Mouse (Mus musculus): ENCODE measurements around the gene Hivep3. TPM values are rescaled to one million over a fixed set of nuclear protein-coding genes. Genes with fewer than 3 reads are reported as not detected.

Hivep3 gene
- polyA plus RNA-seq, 1 experiment from 2014 or later, result 4.5 TPM

GRCm38 (mm10) chr4:120091997-120092783, 358.6 kb downstream of the Hivep3 start:
- no peak overlapping the region for H3K4me3 ChIP-seq
- no peak for ATAC-seq (ENCODE audit: low FRiP score)
- H3K4me2 ChIP-seq (replicated peaks), result no peak overlapping the region
- no peak overlapping the region for H3K27ac ChIP-seq
- H3K9ac ChIP-seq, result no peak overlapping the region
- no peaks in the 10 kb centered on the region for H3K36me3 ChIP-seq
- 100% methylated on average over 1 of the region's 1 CpGs for WGBS
- 0 out of 2 replicates have a peak, but pooled peaks cover 3% of the 10 kb centered on the region for H3K4me1 ChIP-seq
- no peaks in the 10 kb centered on the region for H3K9me3 ChIP-seq (replicated peaks)
- H3K27me3 ChIP-seq, result 0 out of 2 replicates have a peak, but pooled peaks cover 7% of the 10 kb centered on the region

GRCm38 (mm10) chr4:120096935-120097334, 363.4 kb downstream of the Hivep3 start:
- ATAC-seq (ENCODE audit: low FRiP score), result no peak
- H3K27ac ChIP-seq, result no peak overlapping the region
- no peak overlapping the region for H3K9ac ChIP-seq
- 90% methylated on average over 19 of the region's 19 CpGs for WGBS
- H3K4me2 ChIP-seq (replicated peaks), result no peak overlapping the region
- H3K36me3 ChIP-seq, result no peaks in the 10 kb centered on the region
- H3K9me3 ChIP-seq (replicated peaks), result peaks cover 15% of the 10 kb centered on the region
- no peak overlapping the region for H3K4me3 ChIP-seq
- no peaks in the 10 kb centered on the region for H3K4me1 ChIP-seq
- 0 out of 2 replicates have a peak, but pooled peaks cover 7% of the 10 kb centered on the region for H3K27me3 ChIP-seq

GRCm38 (mm10) chr4:120101186-120101585, 367.6 kb downstream of the Hivep3 start:
- no peak overlapping the region for H3K4me2 ChIP-seq (replicated peaks)
- H3K4me3 ChIP-seq, result no peak overlapping the region
- H3K27me3 ChIP-seq, result no peaks in the 10 kb centered on the region
- no peaks in the 10 kb centered on the region for H3K36me3 ChIP-seq
- no peak overlapping the region for H3K9ac ChIP-seq
- no peak overlapping the region for H3K27ac ChIP-seq
- peaks cover 15% of the 10 kb centered on the region for H3K9me3 ChIP-seq (replicated peaks)
- H3K4me1 ChIP-seq, result no peaks in the 10 kb centered on the region
- no peak for ATAC-seq (ENCODE audit: low FRiP score)

DNA sequence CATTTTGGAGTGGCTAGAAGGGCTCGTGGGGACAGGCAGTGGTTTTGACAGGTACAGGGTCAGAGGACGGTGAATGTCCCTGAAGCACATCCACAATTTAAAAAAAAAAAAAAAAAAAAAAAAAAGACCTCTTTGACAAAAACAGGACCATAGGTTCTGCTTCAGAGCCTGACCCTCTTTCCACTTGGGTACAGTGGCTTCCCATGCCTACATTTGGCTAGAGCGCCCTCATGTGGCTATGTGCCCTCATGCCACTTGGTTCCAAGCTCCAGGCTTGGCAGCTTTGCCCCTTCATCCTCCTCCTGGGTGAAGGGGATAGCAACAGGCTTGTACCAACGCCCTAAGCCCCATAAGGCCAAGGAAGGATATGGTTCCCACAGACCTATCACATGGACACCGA, 371.0 kb downstream of the Hivep3 start:
- WGBS, result 46% methylated on average over 5 of the region's 5 CpGs
- no peak overlapping the region for H3K4me2 ChIP-seq (replicated peaks)

DNA sequence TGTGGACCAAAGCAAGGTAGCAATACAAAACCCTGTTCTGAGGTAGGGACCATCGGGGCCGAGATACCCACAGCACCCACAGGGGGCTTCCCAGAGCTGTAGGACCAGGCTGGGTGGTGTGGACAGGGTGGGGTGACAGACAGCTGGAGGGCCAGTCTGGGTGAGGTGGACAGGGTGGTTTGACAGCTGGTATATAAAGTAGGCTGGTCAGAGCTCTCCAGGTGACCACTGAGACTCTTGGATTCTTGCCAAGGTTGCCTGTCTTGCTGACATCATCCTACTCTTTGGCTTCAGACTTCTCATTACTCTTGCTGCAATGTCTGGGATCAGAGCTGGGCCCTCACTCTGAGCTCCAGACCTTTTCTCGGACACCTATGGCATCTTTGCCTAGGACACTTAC, 372.8 kb downstream of the Hivep3 start:
- Histone ChIP-seq H3K4me2 (replicated peaks) (no peak overlapping the region), H3K4me3 (no peak overlapping the region), H3K27ac (no peak overlapping the region), H3K36me3 (no peaks in the 10 kb centered on the region), H3K9ac (no peak overlapping the region), H3K9me3 (replicated peaks) (no peaks in the 10 kb centered on the region), H3K4me1 (no peaks in the 10 kb centered on the region), H3K27me3 (no peaks in the 10 kb centered on the region)
- ATAC-seq (ENCODE audit: low FRiP score), result no peak
- 90% methylated on average over 3 of the region's 3 CpGs for whole genome bisulfite sequencing

More for the DNA sequence above, 371.0 kb downstream of the Hivep3 start:
- Histone ChIP-seq H3K36me3 (no peaks in the 10 kb centered on the region), H3K4me3 (no peak overlapping the region), H3K9ac (no peak overlapping the region), H3K4me1 (no peaks in the 10 kb centered on the region), H3K27me3 (no peaks in the 10 kb centered on the region), H3K9me3 (replicated peaks) (peaks cover 5% of the 10 kb centered on the region; the same call in 1 of the 2 replicates), H3K27ac (no peak overlapping the region)
- no peak for ATAC-seq (ENCODE audit: low FRiP score)

DNA sequence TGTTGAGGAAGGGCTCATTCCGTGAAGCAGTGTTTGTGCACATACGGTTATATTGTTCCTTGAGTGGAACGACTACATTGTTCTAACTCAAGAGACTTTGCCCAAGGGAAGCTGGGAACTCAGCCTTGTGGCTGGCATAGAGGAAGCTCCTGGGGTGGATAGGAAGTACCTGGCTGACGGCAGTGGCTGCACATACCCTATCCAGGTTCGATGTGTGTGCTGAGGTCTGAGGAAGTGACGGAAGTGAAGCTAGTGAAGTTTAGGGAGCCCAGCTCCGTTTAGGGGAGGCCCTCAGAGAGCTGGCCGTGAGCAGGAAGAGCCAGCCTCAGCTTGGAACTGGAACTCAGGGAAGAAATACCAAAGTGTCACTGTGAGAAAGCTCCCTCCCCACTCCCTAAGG, 374.2 kb downstream of the Hivep3 start:
- H3K4me2 ChIP-seq (replicated peaks), result no peak overlapping the region
- ATAC-seq (ENCODE audit: low FRiP score), result no peak
- H3K9me3 ChIP-seq (replicated peaks), result no peaks in the 10 kb centered on the region
- H3K4me3 ChIP-seq, result no peak overlapping the region
- H3K4me1 ChIP-seq, result no peaks in the 10 kb centered on the region
- H3K27me3 ChIP-seq, result no peaks in the 10 kb centered on the region
- WGBS, result 83% methylated on average over 8 of the region's 8 CpGs
- no peak overlapping the region for H3K27ac ChIP-seq
- H3K9ac ChIP-seq, result no peak overlapping the region
- no peaks in the 10 kb centered on the region for H3K36me3 ChIP-seq

DNA sequence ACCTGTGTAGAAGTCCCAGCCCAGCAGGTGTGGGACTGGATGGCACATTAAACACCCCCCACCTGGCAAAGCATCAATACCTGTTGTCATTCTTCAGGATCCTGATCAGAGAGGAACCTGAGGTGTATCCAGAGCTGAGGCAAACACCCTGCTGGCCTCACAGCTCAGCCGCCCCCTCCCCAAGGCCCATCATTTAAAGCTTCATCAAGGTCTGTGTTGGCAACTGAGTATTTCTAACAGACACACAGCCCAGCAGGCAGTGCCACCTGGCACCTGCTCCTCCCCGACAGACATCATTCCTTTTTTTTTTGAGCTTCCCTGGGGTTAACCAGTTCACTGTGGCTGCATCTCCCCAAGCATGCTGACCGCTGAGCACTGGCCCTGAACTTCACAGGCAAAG, 381.9 kb downstream of the Hivep3 start:
- Histone ChIP-seq H3K4me2 (replicated peaks) (no peak overlapping the region), H3K27ac (no peak overlapping the region), H3K4me3 (no peak overlapping the region), H3K9ac (no peak overlapping the region), H3K27me3 (no peaks in the 10 kb centered on the region), H3K9me3 (replicated peaks) (no peaks in the 10 kb centered on the region), H3K4me1 (no peaks in the 10 kb centered on the region), H3K36me3 (no peaks in the 10 kb centered on the region)
- 81% methylated on average over 3 of the region's 3 CpGs for WGBS
- no peak for ATAC-seq (ENCODE audit: low FRiP score)

- Histone ChIP-seq H3K36me3 (no peaks in the 10 kb centered on the region), H3K27me3 (no peaks in the 10 kb centered on the region), H3K4me1 (no peaks in the 10 kb centered on the region), H3K9ac (no peak overlapping the region), H3K27ac (no peak overlapping the region), H3K4me3 (no peak overlapping the region), H3K4me2 (replicated peaks) (no peak overlapping the region), H3K9me3 (replicated peaks) (no peaks in the 10 kb centered on the region)
- no peak for ATAC-seq (ENCODE audit: low FRiP score)
- 94% methylated on average over 1 of the region's 1 CpGs for WGBS
These were observed 382.7 kb downstream of the Hivep3 start for GRCm38 (mm10) chr4:120116312-120116711.

GRCm38 (mm10) chr4:120120276-120120675, 386.7 kb downstream of the Hivep3 start:
- Histone ChIP-seq H3K4me2 (replicated peaks) (no peak overlapping the region), H3K4me1 (no peaks in the 10 kb centered on the region), H3K27me3 (no peaks in the 10 kb centered on the region), H3K4me3 (no peak overlapping the region), H3K9me3 (replicated peaks) (no peaks in the 10 kb centered on the region), H3K9ac (no peak overlapping the region), H3K36me3 (no peaks in the 10 kb centered on the region), H3K27ac (no peak overlapping the region)
- 0 out of 2 replicates have a peak, but pooled peaks have one; percentile 35 for ATAC-seq (ENCODE audit: low FRiP score)
- 39% methylated on average over 8 of the region's 8 CpGs for WGBS

GRCm38 (mm10) chr4:120124656-120125055, 391.1 kb downstream of the Hivep3 start:
- WGBS, result 82% methylated on average over 6 of the region's 6 CpGs

GRCm38 (mm10) chr4:120126047-120126446, 392.5 kb downstream of the Hivep3 start:
- ATAC-seq (ENCODE audit: low FRiP score), result no peak
- Histone ChIP-seq H3K4me3 (no peak overlapping the region), H3K36me3 (no peaks in the 10 kb centered on the region), H3K27me3 (no peaks in the 10 kb centered on the region), H3K9ac (no peak overlapping the region), H3K4me2 (replicated peaks) (no peak overlapping the region), H3K4me1 (0 out of 2 replicates have a peak, but pooled peaks cover 4% of the 10 kb centered on the region), H3K27ac (no peak overlapping the region), H3K9me3 (replicated peaks) (no peaks in the 10 kb centered on the region)
- 94% methylated on average over 6 of the region's 6 CpGs for WGBS

More at GRCm38 (mm10) chr4:120124656-120125055, 391.1 kb downstream of the Hivep3 start:
- Histone ChIP-seq H3K4me3 (no peak overlapping the region), H3K4me1 (no peaks in the 10 kb centered on the region), H3K27ac (no peak overlapping the region), H3K27me3 (no peaks in the 10 kb centered on the region), H3K36me3 (no peaks in the 10 kb centered on the region), H3K9me3 (replicated peaks) (no peaks in the 10 kb centered on the region), H3K4me2 (replicated peaks) (no peak overlapping the region), H3K9ac (no peak overlapping the region)
- no peak for ATAC-seq (ENCODE audit: low FRiP score)

GRCm38 (mm10) chr4:120127333-120127732, 393.7 kb downstream of the Hivep3 start:
- H3K27ac ChIP-seq, result no peak overlapping the region
- no peaks in the 10 kb centered on the region for H3K9me3 ChIP-seq (replicated peaks)
- H3K36me3 ChIP-seq, result no peaks in the 10 kb centered on the region
- no peak overlapping the region for H3K9ac ChIP-seq
- no peak for ATAC-seq (ENCODE audit: low FRiP score)
- 90% methylated on average over 3 of the region's 3 CpGs for WGBS
- H3K4me1 ChIP-seq, result 0 out of 2 replicates have a peak, but pooled peaks cover 4% of the 10 kb centered on the region
- H3K4me3 ChIP-seq, result no peak overlapping the region
- H3K27me3 ChIP-seq, result no peaks in the 10 kb centered on the region
- no peak overlapping the region for H3K4me2 ChIP-seq (replicated peaks)

GRCm38 (mm10) chr4:120128033-120128432, 394.4 kb downstream of the Hivep3 start:
- Histone ChIP-seq H3K9ac (no peak overlapping the region), H3K27me3 (no peaks in the 10 kb centered on the region), H3K4me2 (replicated peaks) (no peak overlapping the region), H3K4me1 (0 out of 2 replicates have a peak, but pooled peaks cover 4% of the 10 kb centered on the region), H3K27ac (no peak overlapping the region), H3K4me3 (no peak overlapping the region), H3K9me3 (replicated peaks) (no peaks in the 10 kb centered on the region), H3K36me3 (no peaks in the 10 kb centered on the region)
- ATAC-seq (ENCODE audit: low FRiP score), result no peak
- 78% methylated on average over 4 of the region's 4 CpGs for WGBS
